Mouse (Mus musculus) liver, postnatal 0 days (tissue): Measurements from ENCODE around the gene Ccdc74a. TPM values are rescaled to one million over a fixed set of nuclear protein-coding genes. Genes with fewer than 3 reads are reported as not detected.
"Not testable (repeated sequence)": the region's sequence is repeated elsewhere in the genome, so short reads cannot be mapped to it uniquely, and the experiment has no call there.

Source experiments
- ATAC-seq: fragments of 200-750 bp; cut with Nextera tagmentation; 2 replicates; pipeline ENCODE4 v1.8.0; 2017; ENCODE audit warnings: mild to moderate bottlenecking, moderate library complexity
- DNase-seq: peaks from one replicate; pipeline ENCODE4 v3.0.0-alpha.2; 2016
- H3K27ac ChIP-seq: fragments of 300-500 bp; sonication (generic); 2 replicates; pipeline ENCODE4 v1.5.1; 2014; ENCODE audit warnings: antibody characterized with exemption, moderate library complexity, mild to moderate bottlenecking, low read depth
- H3K27me3 ChIP-seq: fragments of 300-500 bp; sonication (generic); 2 replicates; pipeline ENCODE4 v1.6.1; 2014; ENCODE audit warnings: low read length, control low read depth, mixed read lengths; ENCODE audit not compliant: insufficient read depth
- H3K36me3 ChIP-seq: fragments of 300-500 bp; sonication (generic); replicated peaks from 2 replicates; pipeline ENCODE4 v1.6.1; 2014; ENCODE audit warnings: mild to moderate bottlenecking, control low read depth, low read length, moderate library complexity, mixed read lengths; ENCODE audit not compliant: insufficient read depth
- H3K4me1 ChIP-seq: fragments of 300-500 bp; sonication (generic); 2 replicates; pipeline ENCODE4 v1.6.1; 2014; ENCODE audit warnings: antibody characterized with exemption, mild to moderate bottlenecking, control low read depth; ENCODE audit not compliant: insufficient read depth
- H3K4me2 ChIP-seq: fragments of 300-500 bp; sonication (generic); 2 replicates; pipeline ENCODE4 v1.6.1; 2014; ENCODE audit warnings: low read depth, mild to moderate bottlenecking, low read length, moderate library complexity, mixed read lengths
- H3K4me3 ChIP-seq: fragments of 300-500 bp; sonication (generic); 2 replicates; pipeline ENCODE4 v1.5.1; 2014; ENCODE audit warnings: low read depth, low read length
- H3K9ac ChIP-seq: fragments of 300-500 bp; sonication (generic); replicated peaks from 2 replicates; pipeline ENCODE4 v1.6.1; 2014; ENCODE audit warnings: mild to moderate bottlenecking, moderate library complexity
- H3K9me3 ChIP-seq: fragments of 300-500 bp; sonication (generic); 2 replicates; pipeline ENCODE4 v1.6.1; 2016; ENCODE audit warnings: mild to moderate bottlenecking, control low read depth, low read length, mixed read lengths
- CTCF ChIP-seq: sonication (generic); IDR thresholded peaks from 2 replicates; pipeline ENCODE4 v1.5.1; 2016; ENCODE audit warnings: antibody characterized with exemption, low read depth
- EP300 ChIP-seq: IDR thresholded peaks from 2 replicates; pipeline ENCODE4 v1.6.1; 2016; ENCODE audit warnings: antibody characterized with exemption, low read depth, mild to moderate bottlenecking
- WGBS: fragments of 180-500 bp; shearing (Covaris S2); extraction: QIAGEN DNeasy Blood & Tissue Kit; methylation state at CpG from one replicate; pipeline ENCODE4 v1.1.7; 2014; ENCODE audit not compliant: insufficient replicate concordance; 5-methylcytosine and 5-hydroxymethylcytosine counted together
- polyA plus RNA-seq: library from polyadenylated mRNA; unstranded; fragments of >200 nt; fragmentation: Nextera tagmentation; extraction: Ambion mirVana; gene quantifications from 2 replicates; pipeline ENCODE4 v1.2.1, GENCODE M21; 2015

Gene Ccdc74a
- polyA plus RNA-seq: 3.3 and 3.5 TPM in 2 replicates

DNA sequence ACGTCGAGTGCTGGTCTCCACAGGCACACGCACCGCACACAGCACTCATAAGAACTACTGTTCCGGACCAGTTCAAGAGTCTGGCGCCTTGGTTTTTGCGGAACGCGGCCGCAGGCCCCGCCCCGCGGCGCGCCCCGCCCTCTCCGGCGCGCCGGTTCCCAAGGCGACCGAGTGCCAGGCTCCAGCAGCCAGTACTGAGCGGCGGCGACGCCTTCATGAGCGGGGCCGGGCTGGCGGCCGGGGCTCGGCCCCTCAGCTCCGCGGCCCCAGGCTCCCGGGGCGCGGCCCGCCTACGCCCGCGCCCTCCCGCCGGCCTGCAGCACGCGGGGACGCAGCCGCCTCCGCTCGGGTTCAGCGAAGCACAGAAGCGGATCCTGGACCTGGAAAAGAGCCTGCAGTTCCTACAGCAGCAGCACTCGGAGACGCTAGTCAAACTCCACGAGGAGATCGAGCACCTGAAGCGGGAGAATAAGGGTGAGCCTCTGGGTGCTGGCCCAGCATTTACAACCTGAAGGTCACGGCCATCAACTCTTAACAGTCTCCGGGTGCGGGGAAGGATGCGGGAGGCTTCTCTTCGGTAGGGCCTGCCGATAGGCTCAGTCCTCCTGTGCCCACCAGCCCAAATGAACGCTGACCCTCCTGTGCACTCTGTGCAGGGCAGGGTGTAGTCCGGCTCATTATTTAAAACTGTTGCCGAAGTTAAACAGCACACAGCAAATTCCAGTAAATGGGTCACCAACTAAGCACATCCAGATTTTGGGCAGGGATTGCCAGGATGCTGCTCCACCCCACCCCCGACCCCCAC lies at the start of gene Ccdc74a:
TSS of gene Ccdc74a (plus strand) at position 161 of the 805 bp plus-strand sequence.
- peak within 1 kb of the TSS; percentile 25; the same call in 1 of the 2 replicates for H3K27ac ChIP-seq
- peaks cover 19% of the 10 kb centered on the region for H3K36me3 ChIP-seq
- 4% methylated on average over 50 of the region's 65 CpGs for WGBS
- peaks cover 14% of the 10 kb centered on the region for H3K4me1 ChIP-seq
- DNase-seq (peak; percentile 91), ATAC-seq (peak; percentile 98)
- H3K27me3 ChIP-seq: no peaks in the 10 kb centered on the region
- peak within 1 kb of the TSS; percentile 86 for H3K4me2 ChIP-seq
- TF ChIP-seq EP300 (no peak), CTCF (no peak)
- no peaks in the 10 kb centered on the region for H3K9me3 ChIP-seq
- peak within 1 kb of the TSS; percentile 53 for H3K4me3 ChIP-seq
- peak within 1 kb of the TSS; percentile 14 for H3K9ac ChIP-seq

DNA sequence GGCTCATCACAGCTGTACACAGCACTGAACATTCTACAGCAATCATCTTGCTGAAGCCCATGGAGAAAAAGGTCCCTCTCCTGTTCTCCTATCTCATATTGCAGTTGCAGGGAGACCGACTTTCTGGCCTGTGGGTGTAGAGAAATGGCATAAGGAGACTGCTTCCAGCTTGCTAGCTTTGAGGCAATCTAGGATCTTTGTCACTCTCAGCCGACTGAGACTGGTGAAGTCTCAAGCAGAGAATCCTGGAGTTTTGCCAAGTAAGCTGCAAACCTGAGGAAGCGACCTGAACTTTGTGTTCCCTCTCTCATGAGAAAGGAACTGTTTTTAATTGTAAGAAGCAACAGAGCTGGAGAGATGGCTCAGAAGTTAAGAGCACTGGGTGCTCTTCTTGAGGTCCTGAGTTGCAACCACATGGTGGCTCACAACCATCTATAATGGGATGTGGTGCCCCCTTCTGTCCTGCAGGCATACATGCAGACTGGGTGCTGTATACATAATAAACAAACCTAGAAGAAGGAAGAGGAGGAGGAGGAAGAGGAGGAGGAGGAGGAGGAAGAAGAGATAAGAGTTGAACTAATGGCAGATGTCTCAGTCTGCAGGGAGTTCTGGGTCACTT lies 45.2 kb upstream of the Ccdc74a start:
- ATAC-seq: no peak
- WGBS: 73% methylated on average over 3 of the region's 3 CpGs

DNA sequence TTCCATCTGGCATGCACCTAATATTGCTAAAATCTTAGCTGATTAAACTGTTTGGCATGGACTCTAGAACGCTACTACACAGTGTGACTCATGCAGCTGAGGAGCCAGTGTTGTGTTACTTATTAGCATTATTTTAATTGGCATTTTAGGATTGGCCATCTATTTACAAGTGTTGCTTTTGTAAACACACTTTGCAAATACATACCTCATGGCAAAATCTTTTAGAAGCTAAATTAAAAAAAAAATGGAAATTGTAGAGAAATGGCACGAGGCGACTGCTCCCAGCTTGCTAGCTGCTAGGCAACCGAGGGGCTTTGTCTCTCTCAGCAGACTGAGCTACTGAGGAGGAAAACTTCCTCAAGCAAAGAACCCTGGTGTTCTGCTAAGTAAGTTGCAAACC lies 41.3 kb upstream of the Ccdc74a start:
- Histone ChIP-seq H3K27me3 (no peaks in the 10 kb centered on the region), H3K27ac (no peak overlapping the region), H3K36me3 (no peaks in the 10 kb centered on the region), H3K9me3 (no peaks in the 10 kb centered on the region), H3K4me3 (no peak overlapping the region), H3K9ac (no peak overlapping the region), H3K4me2 (no peak overlapping the region), H3K4me1 (no peaks in the 10 kb centered on the region)
- 60% methylated on average over 4 of the region's 4 CpGs for WGBS
- ATAC-seq (no peak), DNase-seq (no peak)
- TF ChIP-seq EP300 (no peak), CTCF (no peak)

More for the DNA sequence above, 45.2 kb upstream of the Ccdc74a start:
- H3K4me3 ChIP-seq: no peak overlapping the region
- H3K4me1 ChIP-seq: no peaks in the 10 kb centered on the region
- DNase-seq: no peak
- H3K9me3 ChIP-seq: no peaks in the 10 kb centered on the region
- no peak overlapping the region for H3K9ac ChIP-seq
- TF ChIP-seq CTCF (peak; percentile 38), EP300 (no peak)
- no peak overlapping the region for H3K4me2 ChIP-seq
- no peaks in the 10 kb centered on the region for H3K36me3 ChIP-seq
- H3K27ac ChIP-seq: no peak overlapping the region
- no peaks in the 10 kb centered on the region for H3K27me3 ChIP-seq

DNA sequence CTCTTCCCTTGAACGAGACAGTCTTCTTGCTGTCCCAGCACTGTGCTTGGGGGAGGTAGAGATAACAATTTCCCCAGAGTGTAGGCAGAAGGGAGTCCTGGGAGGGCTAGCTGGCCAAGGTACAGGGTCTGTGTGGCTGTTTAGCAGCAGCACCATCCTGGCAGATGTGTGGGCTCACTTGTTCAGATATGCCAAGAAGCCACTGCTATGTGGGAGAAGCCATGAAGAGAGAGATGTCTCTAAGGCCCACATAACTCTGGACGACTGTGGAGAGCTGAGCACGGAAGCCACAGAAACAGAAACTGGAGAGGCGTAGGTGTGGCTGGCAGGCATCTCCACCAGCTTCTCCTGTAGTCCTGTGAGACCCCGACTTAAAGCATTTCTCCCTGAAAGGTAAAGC lies 40.6 kb upstream of the Ccdc74a start:
- H3K27ac ChIP-seq: no peak overlapping the region
- WGBS: 65% methylated on average over 5 of the region's 5 CpGs

DNA sequence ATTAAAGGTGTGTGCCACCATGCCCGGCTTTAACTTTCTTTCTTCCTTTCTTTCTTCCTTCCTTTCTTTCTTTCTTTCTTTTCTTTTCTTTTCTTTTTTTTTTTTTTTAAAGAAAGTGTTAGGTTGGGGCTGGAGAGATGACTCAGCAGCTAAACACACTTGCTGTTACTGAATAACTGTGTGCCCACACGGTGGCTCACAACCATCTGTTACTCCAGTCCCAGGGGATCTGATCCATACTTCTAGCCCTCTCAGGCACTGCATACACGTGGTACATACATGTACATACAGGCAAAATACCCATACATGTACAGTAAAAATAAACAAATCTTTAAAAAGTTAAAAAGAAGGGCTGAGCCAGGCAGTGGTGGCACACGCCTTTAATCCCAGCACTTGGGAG lies 34.9 kb upstream of the Ccdc74a start:
- Histone ChIP-seq H3K4me3 (no peak overlapping the region), H3K4me1 (no peaks in the 10 kb centered on the region), H3K27me3 (no peaks in the 10 kb centered on the region), H3K9ac (no peak overlapping the region), H3K4me2 (no peak overlapping the region), H3K27ac (no peak overlapping the region), H3K9me3 (no peaks in the 10 kb centered on the region), H3K36me3 (no peaks in the 10 kb centered on the region)
- no peak for DNase-seq
- WGBS: 59% methylated on average over 4 of the region's 4 CpGs
- TF ChIP-seq EP300 (no peak), CTCF (no peak)
- ATAC-seq: no peak

More for the DNA sequence above, 40.6 kb upstream of the Ccdc74a start:
- no peak overlapping the region for H3K4me2 ChIP-seq
- no peak overlapping the region for H3K4me3 ChIP-seq
- no peak overlapping the region for H3K9ac ChIP-seq
- no peaks in the 10 kb centered on the region for H3K36me3 ChIP-seq
- no peak for TF ChIP-seq CTCF
- H3K9me3 ChIP-seq: no peaks in the 10 kb centered on the region
- ATAC-seq: no peak
- no peaks in the 10 kb centered on the region for H3K4me1 ChIP-seq
- no peak for DNase-seq
- H3K27me3 ChIP-seq: no peaks in the 10 kb centered on the region

DNA sequence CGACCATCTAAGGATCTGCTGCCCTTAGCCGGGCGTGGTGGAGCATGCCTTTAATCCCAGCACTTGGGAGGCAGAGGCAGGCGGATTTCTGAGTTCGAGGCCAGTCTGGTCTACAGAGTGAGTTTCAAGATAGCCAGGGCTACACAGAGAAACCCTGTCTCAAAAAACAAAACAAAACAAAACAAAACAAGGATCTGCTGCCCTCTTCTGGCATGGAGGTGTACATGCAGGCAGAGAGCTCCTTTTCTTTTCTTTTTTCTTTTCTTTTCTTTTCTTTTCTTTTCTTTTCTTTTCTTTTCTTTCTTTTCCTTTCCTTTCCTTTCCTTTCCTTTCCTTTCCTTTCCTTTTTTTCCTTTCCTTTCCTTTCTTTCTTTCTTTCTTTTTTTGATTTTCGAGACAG lies 31.5 kb upstream of the Ccdc74a start:
- not testable (repeated sequence) for H3K27me3 ChIP-seq, ATAC-seq, H3K36me3 ChIP-seq, H3K4me1 ChIP-seq, H3K4me3 ChIP-seq, H3K4me2 ChIP-seq, H3K9me3 ChIP-seq, H3K27ac ChIP-seq, DNase-seq, H3K9ac ChIP-seq
- 78% methylated on average over 6 of the region's 6 CpGs for WGBS
- peak; percentile 73 for TF ChIP-seq CTCF
